Mouse (Mus musculus) urinary bladder, postnatal 14 days (tissue): ENCODE measurements around the gene Guca2b.

ENCODE experiments used
- DNase-seq: peaks from one replicate; pipeline ENCODE4 v3.0.0; 2021; ENCODE audit warnings: low spot score

The Guca2b gene

DNA sequence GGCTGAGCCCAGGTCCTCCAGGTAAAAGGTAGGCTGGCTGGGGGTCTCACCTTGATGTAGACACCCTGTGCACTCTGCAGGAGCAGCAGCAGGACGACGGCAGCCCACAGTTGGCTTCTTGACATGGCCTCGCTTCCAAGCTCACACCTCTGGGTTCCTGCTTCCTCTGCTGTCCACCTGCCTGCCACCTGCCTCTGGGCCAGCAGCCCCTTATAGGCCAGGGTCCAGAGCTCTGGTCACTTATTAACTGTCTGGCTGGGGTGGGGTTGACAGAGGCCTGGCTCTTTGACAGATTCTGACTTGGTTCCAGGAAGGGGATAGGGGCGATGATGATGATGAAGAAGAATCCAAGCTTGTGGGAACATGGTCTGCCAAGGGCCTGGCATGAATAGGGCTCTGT, at the start of gene Guca2b:
Guca2b (minus strand) TSS at position 224 of the 400 bp plus-strand sequence.
- DNase-seq, result no peak

DNA sequence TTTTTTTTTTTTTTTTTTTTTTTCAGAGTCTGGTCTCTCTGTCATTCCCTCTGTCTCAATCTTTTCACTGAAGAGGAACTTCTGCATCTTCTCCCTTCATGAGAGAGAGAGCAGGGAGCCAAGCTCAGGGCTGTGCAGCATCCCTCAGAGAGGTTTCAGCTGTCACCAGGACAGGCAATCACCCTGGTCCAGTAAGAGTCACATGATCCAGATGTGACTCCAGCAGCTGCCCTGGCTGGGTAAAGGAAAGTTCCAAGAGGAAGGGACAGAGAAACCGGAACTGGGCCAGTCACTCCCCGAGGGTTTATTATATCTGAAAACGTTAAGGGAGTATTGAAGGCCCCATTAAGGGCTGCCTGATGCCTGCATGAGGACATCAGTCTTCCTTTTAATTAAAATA, 49.0 kb upstream of the Guca2b start:
- DNase-seq, result no peak

GRCm38 (mm10) chr4:119707326-119707725, 48.6 kb upstream of the Guca2b start:
- DNase-seq, result no peak

- no peak for DNase-seq
Measured at GRCm38 (mm10) chr4:119703965-119704364, 45.2 kb upstream of the Guca2b start.

GRCm38 (mm10) chr4:119701269-119701954, 42.7 kb upstream of the Guca2b start:
- no peak for DNase-seq

GRCm38 (mm10) chr4:119698339-119698738, 39.6 kb upstream of the Guca2b start:
- no peak for DNase-seq

DNA sequence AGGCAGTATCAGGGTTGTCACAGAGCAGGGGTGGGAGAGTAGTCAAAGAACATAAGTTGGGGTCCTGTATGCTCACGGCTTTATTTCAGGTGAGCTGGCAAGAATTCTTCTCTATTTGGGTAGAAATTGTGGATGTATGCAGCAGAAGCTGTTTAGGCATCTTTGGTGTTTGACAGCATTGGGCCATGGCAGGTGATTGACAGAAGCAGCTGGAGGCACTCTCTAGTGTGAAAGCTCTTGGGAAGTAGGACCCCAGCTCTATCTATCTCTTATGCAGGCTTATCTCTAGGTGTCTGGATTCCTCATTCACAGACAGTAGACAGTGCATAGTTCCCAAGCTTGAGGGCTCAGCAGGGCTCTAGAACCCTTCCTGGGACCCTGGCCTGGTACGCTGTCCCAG, 27.0 kb upstream of the Guca2b start:
- DNase-seq, result no peak

DNA sequence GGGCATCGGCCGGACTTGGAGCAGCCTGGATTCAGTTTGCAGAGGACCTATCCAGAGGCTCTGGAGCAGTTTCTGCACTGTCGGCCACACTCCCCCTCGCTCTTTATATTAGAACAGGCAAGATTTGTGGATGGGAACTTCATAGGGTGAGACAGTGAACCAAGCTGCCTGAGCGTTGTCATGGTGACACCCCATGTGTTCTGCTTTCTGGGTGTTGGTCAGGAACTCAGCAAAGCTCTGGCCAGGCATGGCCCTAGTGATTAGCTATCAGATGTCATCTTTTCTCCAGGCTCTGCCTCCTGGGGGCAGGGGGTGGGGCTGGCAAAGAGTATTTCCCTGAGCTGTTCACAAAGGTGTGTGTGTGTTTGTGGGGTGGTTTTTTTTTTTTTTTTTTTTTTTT, 23.8 kb upstream of the Guca2b start:
- no peak for DNase-seq

DNA sequence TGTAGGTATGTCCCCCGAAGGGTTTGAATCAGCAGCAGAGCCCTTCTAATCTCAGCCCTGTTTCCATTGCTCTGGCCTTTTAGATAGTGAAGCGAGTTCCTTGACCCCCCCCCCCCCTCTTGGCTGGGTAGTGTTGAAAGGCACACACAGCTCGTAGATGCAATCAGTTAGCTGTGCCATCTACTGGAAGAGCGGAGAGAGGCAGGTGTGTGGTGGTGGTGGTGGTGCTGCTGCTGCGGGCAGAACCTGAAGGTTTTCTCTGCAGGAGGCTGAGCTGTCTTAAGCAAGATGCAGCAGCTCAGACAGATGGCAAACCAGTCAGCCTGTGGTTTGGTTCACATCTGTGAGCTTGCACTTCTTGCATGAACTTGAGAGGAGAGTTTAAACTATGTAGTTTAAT, 13.9 kb upstream of the Guca2b start:
- DNase-seq, result no peak

GRCm38 (mm10) chr4:119671164-119671563, 12.4 kb upstream of the Guca2b start:
- DNase-seq, result no peak

DNA sequence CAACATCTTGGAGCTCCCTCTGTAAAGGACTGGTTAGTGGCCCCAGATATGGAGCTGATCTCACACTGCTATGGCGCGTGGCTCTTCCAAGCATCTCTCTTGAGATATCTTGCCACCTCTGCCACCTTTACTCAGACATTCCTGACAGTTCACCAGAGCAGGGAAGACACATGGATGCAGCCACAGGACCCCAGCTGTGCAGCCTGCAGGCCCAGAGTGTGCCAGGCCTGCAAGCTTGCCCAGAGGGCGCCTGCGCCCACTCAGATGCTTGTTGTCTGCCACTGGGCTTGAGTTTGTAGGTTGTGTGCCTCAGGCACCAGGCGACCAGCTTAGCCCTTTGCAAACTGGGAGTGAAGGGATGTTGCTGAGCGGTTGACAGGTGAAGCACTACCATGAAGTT, 12.0 kb upstream of the Guca2b start:
- no peak for DNase-seq

- DNase-seq, result no peak
Measured at GRCm38 (mm10) chr4:119670210-119670555, 11.4 kb upstream of the Guca2b start.

- no peak for DNase-seq
Measured at GRCm38 (mm10) chr4:119669356-119670209, 10.8 kb upstream of the Guca2b start.

DNA sequence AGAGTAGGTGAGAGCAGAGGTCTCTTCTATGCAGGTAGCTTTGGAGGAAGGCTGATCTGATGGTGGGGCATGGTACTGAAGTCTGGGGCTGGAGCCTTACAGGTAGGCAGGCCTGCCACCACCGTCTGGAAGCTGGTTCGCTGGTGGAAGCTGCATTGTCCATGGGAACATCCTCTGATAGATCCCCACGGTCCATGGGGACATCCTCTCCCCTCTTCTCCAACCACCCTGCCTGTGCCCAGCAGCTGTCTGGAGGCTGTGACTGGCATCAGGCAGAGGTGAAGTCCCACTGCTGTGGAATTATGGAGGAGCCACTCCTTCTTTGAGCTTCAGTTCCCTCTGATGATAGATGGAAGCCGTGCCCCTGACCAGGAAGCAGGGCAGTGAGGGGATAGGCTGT, 9.8 kb upstream of the Guca2b start:
- no peak for DNase-seq

GRCm38 (mm10) chr4:119668185-119668584, 9.4 kb upstream of the Guca2b start:
- no peak for DNase-seq

DNA sequence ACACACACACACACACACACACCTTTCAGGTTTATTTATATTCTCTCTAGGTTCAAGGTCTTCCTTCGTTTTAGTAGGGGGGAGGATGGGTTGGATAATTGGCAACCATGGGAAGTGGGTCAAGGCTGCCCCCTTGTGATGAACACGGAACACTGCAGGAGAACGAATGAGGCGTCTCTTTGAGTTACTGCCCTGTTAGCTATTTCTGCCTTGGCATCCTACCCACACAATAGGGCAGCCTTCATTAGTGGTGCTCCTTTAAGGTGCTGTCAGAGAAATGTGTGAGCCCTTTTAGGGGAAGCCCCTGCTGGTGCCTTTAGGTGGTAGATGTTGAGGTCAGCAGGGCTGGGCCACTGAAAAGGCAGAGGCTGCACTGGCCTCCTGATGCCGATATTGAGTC, 8.7 kb upstream of the Guca2b start:
- DNase-seq, result peak; percentile 27

- no peak for DNase-seq
Measured at GRCm38 (mm10) chr4:119666116-119666515, 7.4 kb upstream of the Guca2b start.

- DNase-seq, result no peak
Measured at GRCm38 (mm10) chr4:119665166-119665565, 6.4 kb upstream of the Guca2b start.

DNA sequence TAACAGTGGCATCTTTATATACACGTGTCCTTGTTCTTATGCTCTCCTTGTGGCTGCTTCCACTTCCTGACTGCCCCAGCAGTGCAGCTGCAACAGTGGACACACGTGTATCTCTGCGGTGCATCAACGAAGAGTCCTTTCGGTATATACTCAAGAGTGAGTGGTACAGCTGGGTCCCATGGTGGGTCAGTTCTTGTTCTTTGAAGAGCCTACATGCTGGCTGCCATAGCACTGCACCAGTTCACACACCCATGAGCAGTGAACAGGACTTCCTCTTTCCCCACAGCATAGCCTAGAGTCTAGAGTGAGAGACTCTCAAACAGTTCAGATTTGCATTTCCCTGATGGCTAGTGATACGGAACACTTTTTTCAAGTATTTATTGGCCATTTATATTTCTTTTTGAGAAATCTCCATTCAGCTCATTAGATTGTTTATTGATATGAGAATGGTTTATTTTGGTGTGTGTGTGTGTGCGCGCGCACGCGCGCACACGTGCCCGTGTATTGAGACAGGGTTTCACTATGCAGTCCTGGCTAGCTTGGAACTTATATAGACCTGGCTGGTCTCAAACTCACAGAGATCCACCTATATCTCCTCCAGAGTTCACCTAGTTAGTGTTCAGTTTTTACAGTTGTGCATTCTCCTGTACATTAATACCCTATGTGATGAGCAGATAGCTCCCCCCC, 4.8 kb upstream of the Guca2b start:
- no peak for DNase-seq

- no peak for DNase-seq
Measured at GRCm38 (mm10) chr4:119662976-119663375, 4.2 kb upstream of the Guca2b start.

- DNase-seq, result no peak
Measured at GRCm38 (mm10) chr4:119662151-119662550, 3.4 kb upstream of the Guca2b start.

- DNase-seq, result no peak
Measured at GRCm38 (mm10) chr4:119660007-119660406, 1.3 kb upstream of the Guca2b start.

- DNase-seq, result no peak
Measured at GRCm38 (mm10) chr4:119658246-119658645, 508 bp downstream of the Guca2b start.
